Mouse (Mus musculus) megakaryocyte, embryonic 14.5 days (primary cell): ENCODE measurements around the gene Nphp4.

Experiments used
- FLI1 ChIP-seq: IDR thresholded peaks from 2 replicates; pipeline ENCODE4 v1.6.1; 2012; ENCODE audit warnings: low read length, inconsistent platforms, mixed read lengths
- GATA1 ChIP-seq: IDR thresholded peaks from 3 replicates; pipeline ENCODE4 v1.6.1; 2012; ENCODE audit warnings: mixed read lengths, low read length, inconsistent platforms, borderline replicate concordance

GRCm38 (mm10) chr4:152610026-152610425, 133.5 kb downstream of the Nphp4 start:
- TF ChIP-seq GATA1 = no peak
- no peak for TF ChIP-seq FLI1
